Mouse (Mus musculus): ENCODE results near the gene Nphs1.
"Not testable (repeated sequence)": the region's sequence is repeated elsewhere in the genome, so short reads cannot be mapped to it uniquely, and the experiment has no call there.

Gene Nphs1

GRCm38 (mm10) chr7:30440697-30441096, 17.4 kb upstream of the Nphs1 start:
- peak in 1 of 2 experiments; percentile 37 for DNase-seq (ENCODE audit: low spot score in 2 of 2)

GRCm38 (mm10) chr7:30443696-30444095, 14.4 kb upstream of the Nphs1 start:
- no peak for DNase-seq (ENCODE audit: low spot score in 2 of 2)

GRCm38 (mm10) chr7:30444154-30444970, 13.8 kb upstream of the Nphs1 start:
- DNase-seq (ENCODE audit: low spot score in 2 of 2) = no peak

- no peak for DNase-seq (ENCODE audit: low spot score in 2 of 2)
Measured at GRCm38 (mm10) chr7:30444971-30445751, 13.0 kb upstream of the Nphs1 start, which contains the start of gene Aplp1. Aplp1 (minus strand) TSS chr7:30445535.

- DNase-seq (ENCODE audit: low spot score in 2 of 2) = no peak
Measured at GRCm38 (mm10) chr7:30450241-30450640, 7.9 kb upstream of the Nphs1 start.

- no peak for DNase-seq (ENCODE audit: low spot score in 2 of 2)
Measured at GRCm38 (mm10) chr7:30453327-30453726, 4.8 kb upstream of the Nphs1 start.

GRCm38 (mm10) chr7:30453766-30454165, 4.3 kb upstream of the Nphs1 start:
- peak in 1 of 2 experiments; percentile 35 for DNase-seq (ENCODE audit: low spot score in 2 of 2)

GRCm38 (mm10) chr7:30454259-30454658, 3.9 kb upstream of the Nphs1 start:
- DNase-seq (ENCODE audit: low spot score in 2 of 2) = no peak

- DNase-seq (ENCODE audit: low spot score in 2 of 2) = no peak
Measured at GRCm38 (mm10) chr7:30456487-30456886, 1.6 kb upstream of the Nphs1 start.

GRCm38 (mm10) chr7:30456911-30457628, 1.0 kb upstream of the Nphs1 start:
- no peak for DNase-seq (ENCODE audit: low spot score in 2 of 2)

- DNase-seq (ENCODE audit: low spot score in 2 of 2) = no peak
Measured at GRCm38 (mm10) chr7:30459484-30459883, 1.4 kb downstream of the Nphs1 start.

- DNase-seq (ENCODE audit: low spot score in 2 of 2) = no peak
Measured at GRCm38 (mm10) chr7:30463568-30463967, 5.5 kb downstream of the Nphs1 start.

- no peak for DNase-seq (ENCODE audit: low spot score in 2 of 2)
Measured at GRCm38 (mm10) chr7:30463996-30464395, 5.9 kb downstream of the Nphs1 start.

- no peak for DNase-seq (ENCODE audit: low spot score in 2 of 2)
Measured at GRCm38 (mm10) chr7:30464816-30465300, 6.7 kb downstream of the Nphs1 start.

GRCm38 (mm10) chr7:30472411-30472810, 14.3 kb downstream of the Nphs1 start:
- peak in 1 of 2 experiments; percentile 45 for DNase-seq (ENCODE audit: low spot score in 2 of 2)

- no peak for DNase-seq (ENCODE audit: low spot score in 2 of 2)
Measured at GRCm38 (mm10) chr7:30474999-30475398, 16.9 kb downstream of the Nphs1 start.

GRCm38 (mm10) chr7:30476136-30476535, 18.0 kb downstream of the Nphs1 start:
- DNase-seq (ENCODE audit: low spot score in 2 of 2) = not testable (repeated sequence)

- no peak for DNase-seq (ENCODE audit: low spot score in 2 of 2)
Measured at GRCm38 (mm10) chr7:30477415-30478381, 19.6 kb downstream of the Nphs1 start.

GRCm38 (mm10) chr7:30484250-30484649, 26.1 kb downstream of the Nphs1 start:
- no peak for DNase-seq (ENCODE audit: low spot score in 2 of 2)

GRCm38 (mm10) chr7:30490251-30490956, 32.3 kb downstream of the Nphs1 start:
- peak in 1 of 2 experiments; percentile 26 for DNase-seq (ENCODE audit: low spot score in 2 of 2)

Data from spleen, postnatal 14 days (tissue).